Comparison of ENCODE assay signal across 14 mouse cellular contexts in the genomic region with DNA sequence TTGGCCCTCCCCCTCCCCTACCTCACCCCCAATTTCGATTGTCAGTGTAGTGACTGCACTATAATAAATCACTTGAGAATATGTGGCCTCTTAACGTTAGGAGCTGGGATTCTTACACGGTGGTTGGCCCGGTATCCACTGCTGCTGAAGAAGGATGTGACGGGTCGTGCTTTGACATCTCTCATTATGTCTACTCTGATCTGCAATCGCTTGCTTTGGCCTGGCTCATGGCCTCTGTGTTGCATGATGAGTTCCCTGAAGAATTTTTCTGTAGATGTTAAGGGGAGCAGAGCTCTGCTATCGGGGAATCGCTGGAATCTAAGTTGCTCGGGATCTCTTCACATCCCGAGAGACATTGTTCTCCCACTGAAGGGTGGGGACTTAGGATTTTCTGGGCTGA.
DNase-seq lines count a peak whose midpoint lies in the region; ATAC-seq lines count a peak whose summit lies in the region.
"Had no signal": no experiment of that assay in that cellular context is flagged by ENCODE, and none has a peak within 500 bp of the region (broad histone marks: within the 10 kb centered on the region; RNA-seq: fewer than 3 reads in every experiment).

No protein-coding gene starts in this region.

- no peak overlapping the region for H3K27ac ChIP-seq in heart, embryonic 14.5 days (replicated peaks in 1 of 2; ENCODE audit: control insufficient read depth in 1 of 2, insufficient read depth in 1 of 2, low read depth in 2 of 2, low read length in 2 of 2)
- H3K27ac ChIP-seq in heart, embryonic 10.5 days, result no peak overlapping the region
- H3K27ac ChIP-seq in kidney, embryonic 14.5 days (ENCODE audit: low read depth, low read length), result no peak overlapping the region
- H3K27ac ChIP-seq: hindbrain, embryonic 14.5 days; layer of hippocampus, adult 2 months; liver, embryonic 15.5 days had no signal

- H3K4me3 ChIP-seq in heart, embryonic 14.5 days (ENCODE audit: control insufficient read depth in 1 of 2, insufficient read depth in 1 of 2, low read depth in 1 of 2, low read length in 2 of 2), result no peak overlapping the region
- no peak overlapping the region for H3K4me3 ChIP-seq in heart, embryonic 10.5 days
- no peak overlapping the region for H3K4me3 ChIP-seq in kidney, embryonic 14.5 days (ENCODE audit: low read length)
- H3K4me3 ChIP-seq: layer of hippocampus, adult 2 months; liver, embryonic 15.5 days; megakaryocyte, embryonic 14.5 days had no signal

- H3K9ac ChIP-seq in heart, embryonic 14.5 days (ENCODE audit: low read length), result no peak overlapping the region
- H3K9ac ChIP-seq in kidney, embryonic 14.5 days (ENCODE audit: low read depth, low read length), result no peak overlapping the region
- H3K9ac ChIP-seq: hindbrain, embryonic 14.5 days; liver, embryonic 15.5 days had no signal

- DNase-seq in heart, embryonic 10.5 days (ENCODE audit: low spot score), result no peak
- peak; percentile 24 to 48 for DNase-seq in kidney, postnatal 36 days
- DNase-seq in adrenal gland, adult (ENCODE audit: inconsistent age in 2 of 2, low spot score in 1 of 2), result peak; percentile 68 to 90
- peak; percentile 55 for DNase-seq in adrenal gland, postnatal 25 days
- no peak for DNase-seq in cerebellum, adult 11-12 months
- DNase-seq: right cerebral cortex, postnatal 14 days; thymus, postnatal 36 days had no signal

- WGBS in heart, embryonic 14.5 days, result 67% methylated on average over 11 of the region's 11 CpGs
- WGBS in heart, embryonic 10.5 days, result 78% methylated on average over 11 of the region's 11 CpGs
- 73% methylated on average over 11 of the region's 11 CpGs for WGBS in kidney, embryonic 14.5 days

- H3K9me3 ChIP-seq in heart, embryonic 14.5 days (ENCODE audit: control insufficient read depth, low read length), result no peaks in the 10 kb centered on the region
- H3K9me3 ChIP-seq in heart, embryonic 10.5 days, result no peaks in the 10 kb centered on the region
- H3K9me3 ChIP-seq in kidney, embryonic 14.5 days (ENCODE audit: control insufficient read depth, low read length), result no peaks in the 10 kb centered on the region
- H3K9me3 ChIP-seq: liver, embryonic 15.5 days had no signal

- no peaks in the 10 kb centered on the region for H3K27me3 ChIP-seq in heart, embryonic 14.5 days (ENCODE audit: control insufficient read depth, insufficient read depth, low read length)
- H3K27me3 ChIP-seq in heart, embryonic 10.5 days (ENCODE audit: insufficient read depth, poor library complexity, severe bottlenecking), result no peaks in the 10 kb centered on the region
- H3K27me3 ChIP-seq in kidney, embryonic 14.5 days (ENCODE audit: control insufficient read depth, insufficient read depth, low read length), result no peaks in the 10 kb centered on the region
- H3K27me3 ChIP-seq: liver, embryonic 15.5 days; megakaryocyte, embryonic 14.5 days had no signal

- no peak for ATAC-seq in heart, embryonic 14.5 days (ENCODE audit: insufficient number of reproducible peaks, insufficient read depth, low FRiP score, low read depth)
- no peak for ATAC-seq in kidney, embryonic 14.5 days (ENCODE audit: low FRiP score, low TSS enrichment)
- ATAC-seq in CD4-positive, CD25-positive, alpha-beta regulatory T cell, adult 4 months, result no peak

- peaks cover 2 to 11% of the 10 kb centered on the region in 2 experiments for H3K4me1 ChIP-seq in heart, embryonic 14.5 days (ENCODE audit: control insufficient read depth in 2 of 2, insufficient read depth in 2 of 2, low read length in 2 of 2)
- no peaks in the 10 kb centered on the region; the same call in 1 of the 2 replicates for H3K4me1 ChIP-seq in heart, embryonic 10.5 days
- H3K4me1 ChIP-seq in kidney, embryonic 14.5 days (ENCODE audit: control insufficient read depth, insufficient read depth, low read length), result no peaks in the 10 kb centered on the region
- H3K4me1 ChIP-seq: liver, embryonic 15.5 days; megakaryocyte, embryonic 14.5 days had no signal

- peak overlapping the region; percentile 27; the same call in 1 of the 2 replicates for H3K4me2 ChIP-seq in heart, embryonic 14.5 days (ENCODE audit: low read length)
- H3K4me2 ChIP-seq in kidney, embryonic 14.5 days (replicated peaks; ENCODE audit: low read depth, low read length), result no peak overlapping the region
- H3K4me2 ChIP-seq: hindbrain, embryonic 14.5 days; liver, embryonic 15.5 days had no signal

- H3K36me3 ChIP-seq in heart, embryonic 14.5 days (ENCODE audit: control insufficient read depth, insufficient read depth, low read length), result no peaks in the 10 kb centered on the region
- H3K36me3 ChIP-seq in heart, embryonic 10.5 days, result no peaks in the 10 kb centered on the region
- no peaks in the 10 kb centered on the region for H3K36me3 ChIP-seq in kidney, embryonic 14.5 days (ENCODE audit: control insufficient read depth, insufficient read depth, low read length)
- H3K36me3 ChIP-seq: liver, embryonic 15.5 days had no signal

Comparison
In these comparisons a context has a peak if more than half of its experiments do, and no peak if none do; other contexts are left out.
1. DNase-seq: peak in kidney, postnatal 36 days (2 of 2), adrenal gland, adult (2 of 2) and adrenal gland, postnatal 25 days (single experiment); none in heart, embryonic 10.5 days (single experiment) and cerebellum, adult 11-12 months (single experiment).